Mouse (Mus musculus): ENCODE data around the gene Ostm1.

DNA sequence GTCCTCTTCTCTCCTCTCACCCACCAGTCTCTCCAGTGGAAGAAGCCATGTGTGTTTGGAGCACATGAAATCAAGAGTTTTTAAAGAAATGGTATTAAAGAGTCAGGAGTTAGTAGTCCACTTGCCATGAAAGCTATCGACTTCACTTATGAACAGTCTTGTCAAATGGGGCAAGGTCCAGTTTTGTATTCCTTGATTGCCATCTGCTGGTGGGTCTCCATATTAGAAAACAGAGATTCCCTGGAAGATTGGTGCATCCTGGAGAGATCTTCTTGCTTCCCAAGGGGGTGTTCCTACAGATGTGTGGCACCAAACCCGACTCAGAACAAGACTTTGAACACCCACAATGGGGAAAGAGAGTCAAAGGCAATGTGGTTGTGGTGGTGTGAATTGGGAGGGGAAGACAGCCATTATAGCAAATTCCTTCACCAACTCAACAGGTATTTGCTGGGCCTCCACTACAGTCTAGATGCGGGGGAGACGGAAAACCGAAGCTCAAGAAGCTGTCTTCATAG is 151.0 kb downstream of the Ostm1 start:
- TF ChIP-seq GATA1 (IDR thresholded peaks at IDR 0.05; ENCODE audit: low read length) (no peak), TAL1 (IDR thresholded peaks at IDR 0.05; ENCODE audit: low read length) (no peak)
